In the genomic region with DNA sequence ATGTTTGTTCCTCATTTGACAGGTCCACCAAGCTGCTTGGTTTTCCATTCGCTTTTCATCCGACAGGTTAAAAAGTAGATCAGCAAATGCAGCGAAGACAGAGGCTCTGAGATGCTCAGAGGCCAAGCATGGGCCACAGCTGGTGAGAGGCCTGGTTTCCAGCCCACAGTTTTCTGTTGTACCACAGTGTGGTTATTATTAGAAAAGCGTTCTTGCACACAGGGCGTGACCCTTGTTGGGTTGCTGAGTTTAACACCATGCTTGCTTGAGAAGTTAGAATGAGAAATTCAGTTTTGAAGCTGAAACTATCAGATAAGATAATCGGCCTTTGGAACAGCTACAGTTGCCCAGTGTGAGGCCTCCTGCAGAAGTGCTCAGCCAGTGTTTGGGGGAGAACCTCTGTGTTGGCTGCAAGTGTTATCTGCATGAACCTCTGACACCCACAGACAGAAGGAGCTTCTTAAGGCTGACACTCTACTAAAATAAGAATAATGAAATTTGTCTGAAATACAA, we compare ENCODE assay signal across 14 mouse cellular contexts. TPM values are rescaled to one million over a fixed set of nuclear protein-coding genes. Genes with fewer than 3 reads are reported as not detected.
DNase-seq lines count a peak whose midpoint lies in the region; ATAC-seq and TF ChIP-seq lines count a peak whose summit lies in the region.
"Had no signal": no experiment of that assay in that cellular context is flagged by ENCODE, and none has a peak within 500 bp of the region (broad histone marks: within the 10 kb centered on the region; RNA-seq: fewer than 3 reads in every experiment).

No protein-coding gene starts in this region.

- H3K4me3 ChIP-seq in hindbrain, embryonic 10.5 days: no peak overlapping the region
- no peak overlapping the region for H3K4me3 ChIP-seq in hindbrain, embryonic 16.5 days (ENCODE audit: low read length)
- H3K4me3 ChIP-seq in CH12.LX (replicated peaks in 1 of 3; ENCODE audit: low read depth in 2 of 3, low read length in 2 of 3, poor library complexity in 1 of 3): no peak overlapping the region
- H3K4me3 ChIP-seq in forebrain, embryonic 14.5 days (ENCODE audit: low read depth, low read length): no peak overlapping the region
- H3K4me3 ChIP-seq in liver, postnatal 0 days (ENCODE audit: low read depth, low read length): no peak overlapping the region
- H3K4me3 ChIP-seq: limb, embryonic 15.5 days; megakaryocyte, embryonic 14.5 days had no signal

- TF ChIP-seq POLR2A in CH12.LX (IDR thresholded peaks at IDR 0.05; ENCODE audit: low read depth, low read length): peak; percentile 24; the same call in 1 of the 2 replicates

- dilution Hi-C loops in CH12.LX (cut with MboI; ENCODE audit: extremely low pct_ligation_motif_present, extremely low pct_unique_long_range_greater_than_20kb, low sequenced_read_pairs): no loop called here

- no peak for TF ChIP-seq CTCF in CH12.LX (conservative IDR thresholded peaks at IDR 0.05 in 1 of 2, IDR thresholded peaks at IDR 0.05 in 1 of 2; ENCODE audit: low read depth in 2 of 2, low read length in 2 of 2)
- TF ChIP-seq CTCF in liver, postnatal 0 days (IDR thresholded peaks at IDR 0.05; ENCODE audit: low read depth): no peak

- no peaks in the 10 kb centered on the region for H3K27me3 ChIP-seq in hindbrain, embryonic 10.5 days (ENCODE audit: insufficient read depth, poor library complexity, severe bottlenecking)
- H3K27me3 ChIP-seq in hindbrain, embryonic 16.5 days (replicated peaks; ENCODE audit: control insufficient read depth, insufficient read depth, low read length): no peaks in the 10 kb centered on the region
- H3K27me3 ChIP-seq in CH12.LX (replicated peaks): no peaks in the 10 kb centered on the region
- no peaks in the 10 kb centered on the region for H3K27me3 ChIP-seq in forebrain, embryonic 14.5 days (replicated peaks; ENCODE audit: control insufficient read depth, insufficient read depth, low read length)
- H3K27me3 ChIP-seq in liver, postnatal 0 days (ENCODE audit: insufficient read depth, low read length): no peaks in the 10 kb centered on the region
- H3K27me3 ChIP-seq: limb, embryonic 15.5 days had no signal

- peaks cover 30% of the 10 kb centered on the region for H3K79me2 ChIP-seq in CH12.LX (replicated peaks; ENCODE audit: control insufficient read depth, extremely low read depth, insufficient read depth, poor library complexity, severe bottlenecking)

- H3K4me2 ChIP-seq in hindbrain, embryonic 16.5 days (ENCODE audit: low read length): no peak overlapping the region
- peak overlapping the region; percentile 81 for H3K4me2 ChIP-seq in CH12.LX (ENCODE audit: insufficient read depth, low read depth, poor library complexity, severe bottlenecking)
- no peak overlapping the region for H3K4me2 ChIP-seq in forebrain, embryonic 14.5 days (ENCODE audit: low read length)
- H3K4me2 ChIP-seq in liver, postnatal 0 days (ENCODE audit: low read depth, low read length): no peak overlapping the region; the same call in 1 of the 2 replicates
- H3K4me2 ChIP-seq: hindbrain, embryonic 14.5 days; limb, embryonic 15.5 days had no signal

- H3K4me1 ChIP-seq in hindbrain, embryonic 10.5 days (replicated peaks): peaks cover 55% of the 10 kb centered on the region
- H3K4me1 ChIP-seq in hindbrain, embryonic 16.5 days (ENCODE audit: control insufficient read depth, insufficient read depth, low read depth, low read length): peaks cover 11% of the 10 kb centered on the region
- peaks cover 30 to 98% of the 10 kb centered on the region in 2 experiments for H3K4me1 ChIP-seq in CH12.LX (ENCODE audit: control insufficient read depth in 1 of 2, insufficient read depth in 2 of 2)
- peaks cover 34% of the 10 kb centered on the region for H3K4me1 ChIP-seq in forebrain, embryonic 14.5 days (ENCODE audit: control insufficient read depth, insufficient read depth, low read length)
- peaks cover 9% of the 10 kb centered on the region for H3K4me1 ChIP-seq in liver, postnatal 0 days (ENCODE audit: insufficient read depth)

- in situ Hi-C loops in CH12.LX (cut with MboI; ENCODE audit: low pct_ligation_motif_present, low pct_unique_long_range_greater_than_20kb, low sequenced_read_pairs): loop anchor here (10.0 kb wide), 1 partner anchor 537 kb away; no protein-coding TSS in a partner anchor

- peak; percentile 22 for TF ChIP-seq RAD21 in CH12.LX (IDR thresholded peaks at IDR 0.05; ENCODE audit: low read depth, low read length)

- whole genome bisulfite sequencing in hindbrain, embryonic 10.5 days: 84% methylated on average over 6 of the region's 6 CpGs
- 74% methylated on average over 6 of the region's 6 CpGs for WGBS in hindbrain, embryonic 16.5 days
- 81% methylated on average over 6 of the region's 6 CpGs for WGBS in forebrain, embryonic 14.5 days
- 39% methylated on average over 6 of the region's 6 CpGs for WGBS in liver, postnatal 0 days (ENCODE audit: insufficient replicate concordance)

- H3K36me3 ChIP-seq in hindbrain, embryonic 10.5 days: peaks cover 77% of the 10 kb centered on the region
- H3K36me3 ChIP-seq in hindbrain, embryonic 16.5 days (ENCODE audit: control insufficient read depth, insufficient read depth, low read length): no peaks in the 10 kb centered on the region
- peaks cover 63 to 81% of the 10 kb centered on the region in 2 experiments for H3K36me3 ChIP-seq in CH12.LX (replicated peaks in 1 of 2; ENCODE audit: control insufficient read depth in 1 of 2, insufficient read depth in 1 of 2, low read length in 1 of 2)
- H3K36me3 ChIP-seq in forebrain, embryonic 14.5 days (ENCODE audit: control insufficient read depth, insufficient read depth, low read length): peaks cover 29% of the 10 kb centered on the region
- H3K36me3 ChIP-seq in liver, postnatal 0 days (replicated peaks; ENCODE audit: insufficient read depth, low read length): peaks cover 28% of the 10 kb centered on the region

- no peaks in the 10 kb centered on the region for H3K9me3 ChIP-seq in hindbrain, embryonic 10.5 days
- no peaks in the 10 kb centered on the region for H3K9me3 ChIP-seq in hindbrain, embryonic 16.5 days (ENCODE audit: control insufficient read depth, low read length)
- H3K9me3 ChIP-seq in CH12.LX (replicated peaks; ENCODE audit: low read length): no peaks in the 10 kb centered on the region
- H3K9me3 ChIP-seq in forebrain, embryonic 14.5 days (replicated peaks; ENCODE audit: control insufficient read depth, low read length): no peaks in the 10 kb centered on the region
- H3K9me3 ChIP-seq in liver, postnatal 0 days (ENCODE audit: low read length): no peaks in the 10 kb centered on the region
- H3K9me3 ChIP-seq: limb, embryonic 15.5 days; megakaryocyte, embryonic 14.5 days had no signal

- H3K27ac ChIP-seq in hindbrain, embryonic 10.5 days: 0 out of 2 replicates have a peak overlapping the region, but pooled peaks have one; percentile 12
- H3K27ac ChIP-seq in hindbrain, embryonic 16.5 days (ENCODE audit: low read depth, low read length): no peak overlapping the region
- H3K27ac ChIP-seq in CH12.LX (ENCODE audit: insufficient read depth, low read depth): peak overlapping the region; percentile 90
- peak overlapping the region; percentile 85 for H3K27ac ChIP-seq in forebrain, embryonic 14.5 days (ENCODE audit: low read depth, low read length)
- peak overlapping the region; percentile 67 for H3K27ac ChIP-seq in liver, postnatal 0 days (ENCODE audit: low read depth)
- H3K27ac ChIP-seq: hindbrain, embryonic 14.5 days; limb, embryonic 15.5 days had no signal

- ATAC-seq in hindbrain, embryonic 16.5 days: no peak
- ATAC-seq in forebrain, embryonic 14.5 days: no peak
- ATAC-seq in liver, postnatal 0 days: peak; percentile 79

- peak; percentile 97 for TF ChIP-seq EP300 in CH12.LX (IDR thresholded peaks at IDR 0.05; ENCODE audit: low read length)
- TF ChIP-seq EP300 in liver, postnatal 0 days (IDR thresholded peaks at IDR 0.05; ENCODE audit: low read depth): peak; percentile 78

- no peak for DNase-seq in hindbrain, embryonic 10.5 days (ENCODE audit: low spot score)
- DNase-seq in CH12.LX (ENCODE audit: extremely low read depth): peak; percentile 95
- DNase-seq in forebrain, embryonic 14.5 days (ENCODE audit: low spot score): no peak
- peak; percentile 40 for DNase-seq in liver, postnatal 0 days
- no peak for DNase-seq in adrenal gland, adult 18-20 months (ENCODE audit: low spot score in 2 of 2)
- DNase-seq in thymus, adult 18-20 months: no peak
- DNase-seq in urinary bladder, adult 18-20 months (ENCODE audit: low spot score in 2 of 2): no peak
- DNase-seq: gastrocnemius, postnatal 14 days; kidney, postnatal 10 days; right cerebral cortex, postnatal 25 days had no signal

- no peak overlapping the region for H3K9ac ChIP-seq in hindbrain, embryonic 16.5 days (ENCODE audit: low read depth, low read length)
- no peak overlapping the region for H3K9ac ChIP-seq in CH12.LX (ENCODE audit: insufficient read depth, low read depth)
- no peak overlapping the region for H3K9ac ChIP-seq in forebrain, embryonic 14.5 days (ENCODE audit: low read length)
- no peak overlapping the region for H3K9ac ChIP-seq in liver, postnatal 0 days (replicated peaks)
- H3K9ac ChIP-seq: hindbrain, embryonic 14.5 days; limb, embryonic 15.5 days had no signal

TF ChIP-seq in CH12.LX, 34 proteins besides CTCF, POLR2A, EP300 and RAD21 (continues in another document):
- TF ChIP-seq MAFK (IDR thresholded peaks at IDR 0.05; ENCODE audit: insufficient replicate concordance, low read length) (peak; percentile 84), BHLHE40 (IDR thresholded peaks at IDR 0.05; ENCODE audit: low read depth, low read length) (peak; percentile 95), USF2 (conservative IDR thresholded peaks at IDR 0.05; ENCODE audit: low read depth, low read length) (no peak), POLR2AphosphoS2 (IDR thresholded peaks at IDR 0.05; ENCODE audit: low read depth, low read length) (no peak), JUND (conservative IDR thresholded peaks at IDR 0.05; ENCODE audit: low read depth, low read length) (peak; percentile 67), ZNF384 (IDR thresholded peaks at IDR 0.05; ENCODE audit: low read depth, low read length) (peak; percentile 32), E2F4 (IDR thresholded peaks at IDR 0.05; ENCODE audit: insufficient replicate concordance, low read depth, low read length) (no peak), TBP (conservative IDR thresholded peaks at IDR 0.05; ENCODE audit: low read depth, low read length) (no peak; the same call in 1 of the 2 replicates), TCF12 (IDR thresholded peaks at IDR 0.05; ENCODE audit: low read depth, low read length) (peak; percentile 98), MAX (IDR thresholded peaks at IDR 0.05; ENCODE audit: low read length) (peak; percentile 88)

RNA-seq across cellular contexts. Expression of a gene that starts 48.1 kb away (rescaled TPM):
- 21.9 and 22.8 TPM in 2 replicates for polyA plus RNA-seq in hindbrain, embryonic 10.5 days (2016; fragmentation: Nextera tagmentation; extraction: Ambion mirVana)
- polyA plus RNA-seq in hindbrain, embryonic 16.5 days (2015; fragmentation: Nextera tagmentation; extraction: Ambion mirVana): 7.2 and 10.0 TPM in 2 replicates
- 52.3 and 77.1 TPM in 2 replicates for total RNA-seq in CH12.LX (2012; rRNA removed)
- 33.5 and 40.8 TPM in 2 replicates for total RNA-seq in CH12.LX (2014; rRNA removed)
- 49.2 and 67.2 TPM in 2 replicates for polyA plus RNA-seq in CH12.LX (2012; ENCODE audit: insufficient read length, low read depth)
- 14.3 and 15.0 TPM in 2 replicates for polyA plus RNA-seq in forebrain, embryonic 14.5 days (2014; fragmentation: Nextera tagmentation; extraction: Ambion mirVana)
- 4.4 and 4.7 TPM in 2 replicates for polyA plus RNA-seq in liver, postnatal 0 days (2015; fragmentation: Nextera tagmentation; extraction: Ambion mirVana)
- 10 to 100 TPM; 41.2 to 56.9 TPM for total RNA-seq in adrenal gland, adult 18-20 months (2021)

Comparison
In these comparisons a context has a peak if more than half of its experiments do, and no peak if none do; other contexts are left out.
1. DNase-seq: peak in CH12.LX (single experiment) and liver, postnatal 0 days (single experiment); none in hindbrain, embryonic 10.5 days (single experiment), forebrain, embryonic 14.5 days (single experiment), adrenal gland, adult 18-20 months (0 of 2), thymus, adult 18-20 months (0 of 2) and urinary bladder, adult 18-20 months (0 of 2).